Mouse (Mus musculus): Measurements from ENCODE around the gene Acad11. TPM values are rescaled to one million over a fixed set of nuclear protein-coding genes. Genes with fewer than 3 reads are reported as not detected.

The Acad11 gene
- polyA plus RNA-seq (2011; ENCODE audit: insufficient read depth, insufficient read length, low read depth, missing spikeins), result 36.6 and 40.5 TPM in 2 replicates

DNA sequence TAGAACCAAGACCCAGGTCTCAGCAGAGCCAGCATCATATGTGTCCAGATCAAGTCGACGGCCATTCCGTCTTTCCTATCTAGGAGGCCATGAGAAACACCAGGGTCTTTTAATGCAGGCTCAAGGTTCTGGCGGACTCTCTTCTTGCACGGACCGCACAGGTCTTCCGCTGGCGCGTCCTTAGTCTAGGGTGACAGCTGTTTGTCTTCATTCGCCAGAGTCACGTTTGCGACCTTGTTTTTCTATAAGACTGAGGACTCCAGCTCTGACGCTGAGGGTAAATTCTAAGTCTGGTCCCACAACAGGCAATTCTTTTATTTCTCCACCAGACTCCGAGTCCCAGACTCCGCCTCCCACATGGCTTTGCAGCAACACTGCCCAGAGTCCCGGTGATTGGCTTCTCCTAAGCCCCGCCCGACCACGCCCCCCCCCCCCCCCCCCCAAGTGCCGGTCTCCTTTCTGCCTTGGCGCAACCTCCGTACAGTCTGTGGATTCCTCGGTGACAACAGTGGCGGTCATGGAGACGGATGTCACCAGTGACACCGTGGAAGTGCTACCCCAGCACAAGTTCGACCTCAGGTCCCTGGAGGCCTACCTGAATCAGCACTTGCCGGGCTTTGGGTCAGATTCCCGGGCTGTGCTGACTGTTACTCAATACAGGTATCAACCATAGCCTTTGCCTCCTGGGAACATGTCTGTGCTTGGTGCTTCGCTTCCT, at the start of gene Acad11:
TSS of gene Acad11 (plus strand) at position 134 of the 718 bp plus-strand sequence.
- TF ChIP-seq POLR2A (IDR thresholded peaks at IDR 0.05; ENCODE audit: insufficient read depth, low read length) (peak; percentile 9), CTCF (IDR thresholded peaks at IDR 0.05; ENCODE audit: low read depth, low read length) (no peak), EP300 (IDR thresholded peaks at IDR 0.05; ENCODE audit: insufficient read depth, low read depth, low read length) (no peak)
- peak within 1 kb of the TSS; percentile 85 for H3K9ac ChIP-seq (ENCODE audit: low read depth, poor library complexity, severe bottlenecking)
- no peaks in the 10 kb centered on the region for H3K27me3 ChIP-seq (ENCODE audit: control insufficient read depth, insufficient read depth, low read length, poor library complexity, severe bottlenecking)
- peak within 1 kb of the TSS; percentile 24; the same call in 1 of the 2 replicates for H3K27ac ChIP-seq (ENCODE audit: insufficient read depth, low read length)
- H3K9me3 ChIP-seq (replicated peaks; ENCODE audit: control insufficient read depth, insufficient read depth, low read length, poor library complexity, severe bottlenecking), result no peaks in the 10 kb centered on the region
- H3K4me1 ChIP-seq (ENCODE audit: control insufficient read depth, insufficient read depth, low read length), result no peaks in the 10 kb centered on the region
- peaks cover 4% of the 10 kb centered on the region for H3K36me3 ChIP-seq (ENCODE audit: control insufficient read depth, insufficient read depth, low read length, poor library complexity, severe bottlenecking)
- H3K4me3 ChIP-seq (ENCODE audit: low read depth, low read length), result peak within 1 kb of the TSS; percentile 100

GRCm38 (mm10) chr9:104014526-104014925, 48.7 kb upstream of the Acad11 start:
- Histone ChIP-seq H3K36me3 (ENCODE audit: control insufficient read depth, insufficient read depth, low read length, poor library complexity, severe bottlenecking) (no peaks in the 10 kb centered on the region), H3K9ac (ENCODE audit: low read depth, poor library complexity, severe bottlenecking) (no peak overlapping the region), H3K4me3 (ENCODE audit: low read depth, low read length) (no peak overlapping the region), H3K27me3 (ENCODE audit: control insufficient read depth, insufficient read depth, low read length, poor library complexity, severe bottlenecking) (no peaks in the 10 kb centered on the region), H3K9me3 (replicated peaks; ENCODE audit: control insufficient read depth, insufficient read depth, low read length, poor library complexity, severe bottlenecking) (no peaks in the 10 kb centered on the region), H3K4me1 (ENCODE audit: control insufficient read depth, insufficient read depth, low read length) (no peaks in the 10 kb centered on the region), H3K27ac (ENCODE audit: insufficient read depth, low read length) (no peak overlapping the region)
- TF ChIP-seq EP300 (IDR thresholded peaks at IDR 0.05; ENCODE audit: insufficient read depth, low read depth, low read length), result no peak
- no peak for TF ChIP-seq POLR2A (IDR thresholded peaks at IDR 0.05; ENCODE audit: insufficient read depth, low read length)
- TF ChIP-seq CTCF (IDR thresholded peaks at IDR 0.05; ENCODE audit: low read depth, low read length), result no peak

- Histone ChIP-seq H3K4me1 (ENCODE audit: control insufficient read depth, insufficient read depth, low read length) (no peaks in the 10 kb centered on the region), H3K36me3 (ENCODE audit: control insufficient read depth, insufficient read depth, low read length, poor library complexity, severe bottlenecking) (no peaks in the 10 kb centered on the region), H3K27ac (ENCODE audit: insufficient read depth, low read length) (no peak overlapping the region), H3K9ac (ENCODE audit: low read depth, poor library complexity, severe bottlenecking) (no peak overlapping the region), H3K4me3 (ENCODE audit: low read depth, low read length) (no peak overlapping the region), H3K9me3 (replicated peaks; ENCODE audit: control insufficient read depth, insufficient read depth, low read length, poor library complexity, severe bottlenecking) (no peaks in the 10 kb centered on the region), H3K27me3 (ENCODE audit: control insufficient read depth, insufficient read depth, low read length, poor library complexity, severe bottlenecking) (no peaks in the 10 kb centered on the region)
- no peak for TF ChIP-seq POLR2A (IDR thresholded peaks at IDR 0.05; ENCODE audit: insufficient read depth, low read length)
- TF ChIP-seq CTCF (IDR thresholded peaks at IDR 0.05; ENCODE audit: low read depth, low read length), result no peak
- TF ChIP-seq EP300 (IDR thresholded peaks at IDR 0.05; ENCODE audit: insufficient read depth, low read depth, low read length), result no peak
These were observed 42.2 kb upstream of the Acad11 start for GRCm38 (mm10) chr9:104021026-104021425.

DNA sequence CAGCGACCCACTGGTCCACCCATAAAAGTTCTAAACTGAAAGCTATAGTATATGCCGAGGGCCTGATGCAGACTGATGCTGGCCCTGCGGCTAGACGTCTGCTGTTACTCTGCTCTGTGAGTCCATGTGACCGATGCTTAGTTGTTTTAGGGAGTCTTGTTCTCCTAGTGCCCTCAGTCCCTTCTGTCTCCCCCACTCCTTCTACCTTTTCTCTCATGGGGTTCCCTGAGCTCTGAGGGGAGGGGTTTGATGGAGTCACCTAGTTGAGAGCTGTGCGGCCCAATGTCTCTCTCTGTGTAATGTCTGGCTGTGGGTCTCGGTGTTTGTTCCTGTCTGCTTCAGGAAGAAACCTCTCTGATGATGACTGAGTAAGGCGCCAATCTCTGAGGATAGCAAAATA, 36.0 kb upstream of the Acad11 start:
- Histone ChIP-seq H3K4me3 (ENCODE audit: low read depth, low read length) (no peak overlapping the region), H3K36me3 (ENCODE audit: control insufficient read depth, insufficient read depth, low read length, poor library complexity, severe bottlenecking) (no peaks in the 10 kb centered on the region)
- TF ChIP-seq POLR2A (IDR thresholded peaks at IDR 0.05; ENCODE audit: insufficient read depth, low read length) (no peak), EP300 (IDR thresholded peaks at IDR 0.05; ENCODE audit: insufficient read depth, low read depth, low read length) (no peak), CTCF (IDR thresholded peaks at IDR 0.05; ENCODE audit: low read depth, low read length) (no peak)

GRCm38 (mm10) chr9:104029861-104030260, 33.3 kb upstream of the Acad11 start:
- Histone ChIP-seq H3K9ac (ENCODE audit: low read depth, poor library complexity, severe bottlenecking) (no peak overlapping the region), H3K9me3 (replicated peaks; ENCODE audit: control insufficient read depth, insufficient read depth, low read length, poor library complexity, severe bottlenecking) (no peaks in the 10 kb centered on the region), H3K4me1 (ENCODE audit: control insufficient read depth, insufficient read depth, low read length) (no peaks in the 10 kb centered on the region), H3K27ac (ENCODE audit: insufficient read depth, low read length) (no peak overlapping the region), H3K27me3 (ENCODE audit: control insufficient read depth, insufficient read depth, low read length, poor library complexity, severe bottlenecking) (no peaks in the 10 kb centered on the region), H3K36me3 (ENCODE audit: control insufficient read depth, insufficient read depth, low read length, poor library complexity, severe bottlenecking) (no peaks in the 10 kb centered on the region), H3K4me3 (ENCODE audit: low read depth, low read length) (no peak overlapping the region)
- TF ChIP-seq EP300 (IDR thresholded peaks at IDR 0.05; ENCODE audit: insufficient read depth, low read depth, low read length) (no peak), CTCF (IDR thresholded peaks at IDR 0.05; ENCODE audit: low read depth, low read length) (no peak), POLR2A (IDR thresholded peaks at IDR 0.05; ENCODE audit: insufficient read depth, low read length) (no peak)

More for the DNA sequence above, 36.0 kb upstream of the Acad11 start:
- no peaks in the 10 kb centered on the region for H3K9me3 ChIP-seq (replicated peaks; ENCODE audit: control insufficient read depth, insufficient read depth, low read length, poor library complexity, severe bottlenecking)
- H3K27me3 ChIP-seq (ENCODE audit: control insufficient read depth, insufficient read depth, low read length, poor library complexity, severe bottlenecking), result no peaks in the 10 kb centered on the region
- H3K4me1 ChIP-seq (ENCODE audit: control insufficient read depth, insufficient read depth, low read length), result no peaks in the 10 kb centered on the region
- no peak overlapping the region for H3K9ac ChIP-seq (ENCODE audit: low read depth, poor library complexity, severe bottlenecking)
- H3K27ac ChIP-seq (ENCODE audit: insufficient read depth, low read length), result no peak overlapping the region

- TF ChIP-seq EP300 (IDR thresholded peaks at IDR 0.05; ENCODE audit: insufficient read depth, low read depth, low read length) (no peak), CTCF (IDR thresholded peaks at IDR 0.05; ENCODE audit: low read depth, low read length) (no peak), POLR2A (IDR thresholded peaks at IDR 0.05; ENCODE audit: insufficient read depth, low read length) (no peak)
- Histone ChIP-seq H3K27me3 (ENCODE audit: control insufficient read depth, insufficient read depth, low read length, poor library complexity, severe bottlenecking) (no peaks in the 10 kb centered on the region), H3K36me3 (ENCODE audit: control insufficient read depth, insufficient read depth, low read length, poor library complexity, severe bottlenecking) (no peaks in the 10 kb centered on the region)
These were observed 28.9 kb upstream of the Acad11 start for GRCm38 (mm10) chr9:104034231-104034630.

More at GRCm38 (mm10) chr9:104034231-104034630, 28.9 kb upstream of the Acad11 start:
- Histone ChIP-seq H3K27ac (ENCODE audit: insufficient read depth, low read length) (no peak overlapping the region), H3K4me3 (ENCODE audit: low read depth, low read length) (no peak overlapping the region), H3K9me3 (replicated peaks; ENCODE audit: control insufficient read depth, insufficient read depth, low read length, poor library complexity, severe bottlenecking) (no peaks in the 10 kb centered on the region), H3K9ac (ENCODE audit: low read depth, poor library complexity, severe bottlenecking) (no peak overlapping the region), H3K4me1 (ENCODE audit: control insufficient read depth, insufficient read depth, low read length) (no peaks in the 10 kb centered on the region)

All from ES-Bruce4 (cell line).